Mouse (Mus musculus) midbrain, postnatal 0 days (tissue): Measurements from ENCODE around the gene Snurf. TPM values are rescaled to one million over a fixed set of nuclear protein-coding genes. Genes with fewer than 3 reads are reported as not detected.

Source experiments
- ATAC-seq: fragments of 200-750 bp; cut with Nextera tagmentation; 2 replicates; pipeline ENCODE4 v1.8.0; 2017; ENCODE audit warnings: moderate number of reproducible peaks, mild to moderate bottlenecking, moderate TSS enrichment, moderate library complexity; ENCODE audit not compliant: low FRiP score
- DNase-seq: peaks from one replicate; pipeline ENCODE4 v3.0.0-alpha.2; 2015; ENCODE audit warnings: low spot score
- H3K27ac ChIP-seq: fragments of 300-500 bp; sonication (generic); 2 replicates; pipeline ENCODE4 v1.5.1; 2014; ENCODE audit warnings: low read depth, mild to moderate bottlenecking, low read length, mixed read lengths
- H3K27me3 ChIP-seq: fragments of 300-500 bp; sonication (generic); 2 replicates; pipeline ENCODE4 v1.6.1; 2014; ENCODE audit warnings: low read length, control low read depth, mixed read lengths; ENCODE audit not compliant: insufficient read depth
- H3K36me3 ChIP-seq: fragments of 300-500 bp; sonication (generic); 2 replicates; pipeline ENCODE4 v1.6.1; 2014; ENCODE audit warnings: low read length, control low read depth, mixed read lengths; ENCODE audit not compliant: insufficient read depth
- H3K4me1 ChIP-seq: fragments of 300-500 bp; sonication (generic); 2 replicates; pipeline ENCODE4 v1.6.1; 2014; ENCODE audit warnings: mild to moderate bottlenecking, control low read depth, antibody characterized with exemption, low read length, mixed read lengths; ENCODE audit not compliant: insufficient read depth
- H3K4me2 ChIP-seq: fragments of 300-500 bp; sonication (generic); 2 replicates; pipeline ENCODE4 v1.6.1; 2014; ENCODE audit warnings: low read depth, mild to moderate bottlenecking, low read length, mixed read lengths; ENCODE audit not compliant: poor library complexity, severe bottlenecking
- H3K4me3 ChIP-seq: fragments of 300-500 bp; sonication (generic); 2 replicates; pipeline ENCODE4 v1.5.1; 2014; ENCODE audit warnings: low read depth, mild to moderate bottlenecking, low read length, moderate library complexity
- H3K9ac ChIP-seq: fragments of 300-500 bp; sonication (generic); replicated peaks from 2 replicates; pipeline ENCODE4 v1.6.1; 2014; ENCODE audit warnings: mild to moderate bottlenecking, low read length, moderate library complexity, mixed read lengths; ENCODE audit not compliant: poor library complexity, severe bottlenecking
- H3K9me3 ChIP-seq: fragments of 300-500 bp; sonication (generic); 2 replicates; pipeline ENCODE4 v1.6.1; 2016; ENCODE audit warnings: low read length, control low read depth
- CTCF ChIP-seq: IDR thresholded peaks from 2 replicates; pipeline ENCODE4 v1.5.1; 2016; ENCODE audit warnings: antibody characterized with exemption, mild to moderate bottlenecking
- WGBS: fragments of 180-500 bp; shearing (Covaris S2); extraction: QIAGEN DNeasy Blood & Tissue Kit; methylation state at CpG from one replicate; pipeline ENCODE4 v1.1.7; 2014; 5-methylcytosine and 5-hydroxymethylcytosine counted together
- polyA plus RNA-seq: library from polyadenylated mRNA; unstranded; fragments of >200 nt; fragmentation: Nextera tagmentation; extraction: Ambion mirVana; gene quantifications from 2 replicates; pipeline ENCODE4 v1.2.1, GENCODE M21; 2015
- total RNA-seq: library from RNA; depleted of rRNA; stranded (reverse); fragments of >200 nt; gene quantifications from 2 replicates; pipeline ENCODE4 v1.2.3, GENCODE M21; 2014; rRNA removed

Snurf gene
- total and polyA plus RNA-seq, 2 experiments from 2014 or later = 816 TPM; not detected in 1

GRCm38 (mm10) chr7:60003921-60004605 lies 786 bp downstream of the Snurf start:
- no peaks in the 10 kb centered on the region for H3K36me3 ChIP-seq
- H3K4me3 ChIP-seq = peak overlapping the region; percentile 36
- ATAC-seq = peak; percentile 82
- H3K27me3 ChIP-seq = no peaks in the 10 kb centered on the region
- 52% methylated on average over 22 of the region's 22 CpGs for WGBS
- peak overlapping the region; percentile 71 for H3K9ac ChIP-seq
- peak; percentile 72 for DNase-seq
- peak overlapping the region; percentile 42 for H3K4me2 ChIP-seq
- H3K27ac ChIP-seq = peak overlapping the region; percentile 86
- no peaks in the 10 kb centered on the region for H3K4me1 ChIP-seq
- H3K9me3 ChIP-seq = peaks cover 12% of the 10 kb centered on the region; the same call in 1 of the 2 replicates
- no peak for TF ChIP-seq CTCF

GRCm38 (mm10) chr7:60003006-60003865 lies 1.6 kb downstream of the Snurf start:
- DNase-seq (peak; percentile 89), ATAC-seq (peak; percentile 85)
- H3K9ac ChIP-seq = peak overlapping the region; percentile 71
- H3K4me2 ChIP-seq = peak overlapping the region; percentile 42
- H3K27ac ChIP-seq = peak overlapping the region; percentile 86
- H3K27me3 ChIP-seq = no peaks in the 10 kb centered on the region
- WGBS = 51% methylated on average over 12 of the region's 12 CpGs
- no peaks in the 10 kb centered on the region for H3K36me3 ChIP-seq
- H3K4me3 ChIP-seq = peak overlapping the region; percentile 36
- no peaks in the 10 kb centered on the region for H3K4me1 ChIP-seq
- peaks cover 12% of the 10 kb centered on the region; the same call in 1 of the 2 replicates for H3K9me3 ChIP-seq
- TF ChIP-seq CTCF = no peak

GRCm38 (mm10) chr7:59978646-59979045 lies 26.2 kb downstream of the Snurf start:
- Histone ChIP-seq H3K4me2 (no peak overlapping the region), H3K4me1 (no peaks in the 10 kb centered on the region), H3K9ac (no peak overlapping the region), H3K36me3 (no peaks in the 10 kb centered on the region; the same call in 1 of the 2 replicates), H3K27me3 (no peaks in the 10 kb centered on the region), H3K27ac (no peak overlapping the region), H3K4me3 (no peak overlapping the region), H3K9me3 (no peaks in the 10 kb centered on the region)
- WGBS = 57% methylated on average over 1 of the region's 1 CpGs
- TF ChIP-seq CTCF = no peak
- ATAC-seq (no peak), DNase-seq (no peak)

Other genes starting within 250 kb of the Snurf start
- gene Gm38393, start within 50 bp of the Snurf start, total RNA-seq = 70.7 and 108 TPM in 2 replicates
- 3.7 and 5.7 TPM in 2 replicates for gene Gm38393, start within 50 bp of the Snurf start, polyA plus RNA-seq
- gene Snrpn, start 135.2 kb upstream of the Snurf start, total RNA-seq = 544 and 562 TPM in 2 replicates
- gene Snrpn, start 135.2 kb upstream of the Snurf start, polyA plus RNA-seq = 1,182 and 1,261 TPM in 2 replicates